Mouse (Mus musculus) kidney, adult 2 months (tissue): Measurements from ENCODE around the gene Hcn2.

Experiments
- CTCF ChIP-seq: fragments of 200-500 bp; conservative IDR thresholded peaks from 2 replicates; pipeline ENCODE4 v1.5.1; 2011; ENCODE audit warnings: low read depth, mild to moderate bottlenecking, control low read depth, low read length, moderate library complexity, mixed read lengths; ENCODE audit not compliant: insufficient read depth, insufficient read length
- POLR2A ChIP-seq: fragments of 200-500 bp; IDR thresholded peaks from one replicate; pipeline ENCODE4 v1.6.1; 2011; ENCODE audit warnings: low read depth, low read length, control low read depth

GRCm38 (mm10) chr10:79754856-79755516 is 38.6 kb downstream of the Hcn2 start, which contains the start of gene Fgf22:
- TF ChIP-seq CTCF = no peak
- no peak for TF ChIP-seq POLR2A
